Mouse (Mus musculus) splenic B cell, adult 2 months (primary cell): Measurements from ENCODE around the gene Myh9.
A peak's percentile ranks its signal among the peaks of the same experiment; 100 is the strongest.

Experiments used
- DNase-seq: peaks from one replicate; pipeline ENCODE4 v3.0.0-alpha.2; 2011; ENCODE audit warnings: low read depth, low spot score
- H3K27me3 ChIP-seq: 2 replicates; pipeline ENCODE4 v1.6.1; 2012; ENCODE audit warnings: mild to moderate bottlenecking, low read length, moderate library complexity, mixed read lengths; ENCODE audit not compliant: control insufficient read depth, poor library complexity, insufficient read depth, severe bottlenecking
- H3K36me3 ChIP-seq: 2 replicates; pipeline ENCODE4 v1.6.1; 2012; ENCODE audit warnings: mild to moderate bottlenecking, low read length, moderate library complexity, mixed read lengths; ENCODE audit not compliant: control insufficient read depth, poor library complexity, insufficient read depth, severe bottlenecking

The Myh9 gene

GRCm38 (mm10) chr15:77766981-77767380 lies 75.0 kb downstream of the Myh9 start:
- Histone ChIP-seq H3K36me3 (peaks cover 71% of the 10 kb centered on the region), H3K27me3 (no peaks in the 10 kb centered on the region)
- DNase-seq = no peak

- no peak for DNase-seq
- H3K36me3 ChIP-seq = peaks cover 69% of the 10 kb centered on the region
- H3K27me3 ChIP-seq = no peaks in the 10 kb centered on the region
These were observed 76.4 kb downstream of the Myh9 start for GRCm38 (mm10) chr15:77765484-77766093.

GRCm38 (mm10) chr15:77764391-77765006 lies 77.5 kb downstream of the Myh9 start:
- Histone ChIP-seq H3K27me3 (no peaks in the 10 kb centered on the region), H3K36me3 (peaks cover 66% of the 10 kb centered on the region)
- DNase-seq = no peak

- no peak for DNase-seq
- no peaks in the 10 kb centered on the region for H3K27me3 ChIP-seq
These were observed 78.3 kb downstream of the Myh9 start for GRCm38 (mm10) chr15:77763702-77764101.

GRCm38 (mm10) chr15:77763050-77763449 lies 78.9 kb downstream of the Myh9 start:
- H3K27me3 ChIP-seq = no peaks in the 10 kb centered on the region
- DNase-seq = no peak
- peaks cover 52% of the 10 kb centered on the region for H3K36me3 ChIP-seq

More at GRCm38 (mm10) chr15:77763702-77764101, 78.3 kb downstream of the Myh9 start:
- peaks cover 58% of the 10 kb centered on the region for H3K36me3 ChIP-seq

- peaks cover 40% of the 10 kb centered on the region for H3K36me3 ChIP-seq
- DNase-seq = peak; percentile 71
- no peaks in the 10 kb centered on the region for H3K27me3 ChIP-seq
These were observed 80.2 kb downstream of the Myh9 start for GRCm38 (mm10) chr15:77761561-77762380.

- Histone ChIP-seq H3K36me3 (peaks cover 34% of the 10 kb centered on the region), H3K27me3 (no peaks in the 10 kb centered on the region)
- DNase-seq = no peak
These were observed 80.9 kb downstream of the Myh9 start for GRCm38 (mm10) chr15:77761083-77761482.

GRCm38 (mm10) chr15:77760037-77760436 lies 81.9 kb downstream of the Myh9 start:
- H3K36me3 ChIP-seq = peaks cover 26% of the 10 kb centered on the region
- no peak for DNase-seq
- H3K27me3 ChIP-seq = no peaks in the 10 kb centered on the region

GRCm38 (mm10) chr15:77757586-77758226 lies 84.3 kb downstream of the Myh9 start:
- DNase-seq = peak; percentile 39
- Histone ChIP-seq H3K36me3 (peaks cover 13% of the 10 kb centered on the region; the same call in 1 of the 2 replicates), H3K27me3 (no peaks in the 10 kb centered on the region)

- peaks cover 10% of the 10 kb centered on the region; the same call in 1 of the 2 replicates for H3K36me3 ChIP-seq
- no peaks in the 10 kb centered on the region for H3K27me3 ChIP-seq
- DNase-seq = peak; percentile 72
These were observed 85.1 kb downstream of the Myh9 start, which contains the start of gene Apol8 for GRCm38 (mm10) chr15:77756848-77757247. Apol8 (minus strand) TSS chr15:77757003.

- H3K27me3 ChIP-seq = no peaks in the 10 kb centered on the region
- H3K36me3 ChIP-seq = peaks cover 2% of the 10 kb centered on the region; the same call in 1 of the 2 replicates
- DNase-seq = no peak
These were observed 85.9 kb downstream of the Myh9 start for GRCm38 (mm10) chr15:77756081-77756480.

GRCm38 (mm10) chr15:77755132-77755531 lies 86.8 kb downstream of the Myh9 start:
- H3K27me3 ChIP-seq = no peaks in the 10 kb centered on the region
- DNase-seq = no peak
- no peaks in the 10 kb centered on the region for H3K36me3 ChIP-seq

- Histone ChIP-seq H3K36me3 (no peaks in the 10 kb centered on the region), H3K27me3 (no peaks in the 10 kb centered on the region)
- no peak for DNase-seq
These were observed 89.5 kb downstream of the Myh9 start for GRCm38 (mm10) chr15:77752443-77752842.

- Histone ChIP-seq H3K27me3 (no peaks in the 10 kb centered on the region), H3K36me3 (no peaks in the 10 kb centered on the region)
- peak; percentile 69 for DNase-seq
These were observed 91.5 kb downstream of the Myh9 start for GRCm38 (mm10) chr15:77750461-77750860.
